In the genomic region with DNA sequence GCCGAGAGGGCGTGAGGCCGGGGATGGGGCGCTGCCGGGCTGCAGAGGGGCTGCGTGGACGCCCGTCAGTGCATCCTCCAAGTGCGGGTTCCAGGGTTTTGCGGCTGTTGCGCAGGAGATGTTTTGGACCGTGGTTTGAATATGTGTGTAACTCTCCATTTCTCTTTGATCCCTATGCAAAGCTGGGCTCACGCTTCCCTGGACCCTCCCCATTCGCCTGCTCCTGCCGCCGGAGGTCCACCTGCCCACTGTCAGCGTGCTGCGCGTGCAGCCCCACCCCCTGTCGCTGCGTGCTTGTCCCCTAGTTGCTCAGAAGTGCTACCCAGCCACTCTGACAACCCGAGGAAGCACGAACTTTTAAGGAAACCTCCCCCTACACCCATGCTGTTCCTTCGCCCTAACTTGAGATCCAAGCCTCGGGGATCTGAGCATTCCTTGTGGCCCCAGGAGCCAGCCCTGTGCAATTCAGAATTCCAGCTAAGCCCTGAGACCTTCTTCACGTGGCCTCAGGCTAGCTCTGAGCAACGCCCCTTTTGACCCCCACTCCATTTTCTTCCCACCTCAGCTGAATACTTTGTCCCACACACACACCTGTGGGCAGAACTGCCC, we compare ENCODE assay signal across 8 mouse cellular contexts. TPM values are rescaled to one million over a fixed set of nuclear protein-coding genes. Genes with fewer than 3 reads are reported as not detected.
DNase-seq lines count a peak whose midpoint lies in the region; ATAC-seq and TF ChIP-seq lines count a peak whose summit lies in the region.

No protein-coding gene starts in this region.

- peaks cover 9% of the 10 kb centered on the region; the same call in 1 of the 2 replicates for H3K27me3 ChIP-seq in spleen, adult 2 months (ENCODE audit: control insufficient read depth, insufficient read depth, low read length)
- peaks cover 24% of the 10 kb centered on the region for H3K27me3 ChIP-seq in limb, embryonic 14.5 days (ENCODE audit: control insufficient read depth, insufficient read depth, low read length)
- H3K27me3 ChIP-seq in stomach, postnatal 0 days (ENCODE audit: control insufficient read depth, insufficient read depth, low read length), result no peaks in the 10 kb centered on the region

- H3K4me1 ChIP-seq in spleen, adult 2 months (ENCODE audit: control insufficient read depth, insufficient read depth, insufficient read length), result peaks cover 15% of the 10 kb centered on the region
- H3K4me1 ChIP-seq in limb, embryonic 14.5 days (ENCODE audit: control insufficient read depth, insufficient read depth, low read length), result peaks cover 8% of the 10 kb centered on the region; the same call in 1 of the 2 replicates
- H3K4me1 ChIP-seq in stomach, postnatal 0 days (replicated peaks; ENCODE audit: control insufficient read depth, insufficient read depth), result no peaks in the 10 kb centered on the region

- DNase-seq in frontal cortex, postnatal 25 days (ENCODE audit: low spot score in 2 of 2), result no peak
- no peak for DNase-seq in spleen, adult 2 months (ENCODE audit: low read depth in 1 of 2, low spot score in 2 of 2)
- no peak for DNase-seq in spleen, adult 12 weeks (ENCODE audit: low spot score)
- no peak for DNase-seq in limb, embryonic 14.5 days (ENCODE audit: low spot score)
- DNase-seq in stomach, postnatal 0 days (ENCODE audit: low spot score), result no peak
- DNase-seq in thymus, postnatal 14 days, result no peak
- no peak for DNase-seq in cerebellum, adult 11 months

- no peak overlapping the region for H3K27ac ChIP-seq in spleen, adult 2 months (ENCODE audit: insufficient read depth, low read length)
- H3K27ac ChIP-seq in limb, embryonic 14.5 days (replicated peaks; ENCODE audit: low read depth, low read length), result no peak overlapping the region
- H3K27ac ChIP-seq in stomach, postnatal 0 days (replicated peaks), result no peak overlapping the region

- peak overlapping the region; percentile 96 for H3K4me2 ChIP-seq in limb, embryonic 14.5 days (replicated peaks; ENCODE audit: low read depth, low read length, severe bottlenecking)
- peak overlapping the region; percentile 98 for H3K4me2 ChIP-seq in stomach, postnatal 0 days (replicated peaks; ENCODE audit: low read depth)

- 14% methylated on average over 27 of the region's 27 CpGs for WGBS in spleen, adult 2 months
- WGBS in limb, embryonic 14.5 days, result 1% methylated on average over 27 of the region's 27 CpGs
- WGBS in stomach, postnatal 0 days, result 3% methylated on average over 27 of the region's 27 CpGs

- TF ChIP-seq EP300 in stomach, postnatal 0 days (optimal IDR thresholded peaks at IDR 0.05), result no peak

- H3K9ac ChIP-seq in limb, embryonic 14.5 days (ENCODE audit: low read depth, low read length, severe bottlenecking), result peak overlapping the region; percentile 57
- peak overlapping the region; percentile 64 for H3K9ac ChIP-seq in stomach, postnatal 0 days (ENCODE audit: low read length)

- H3K36me3 ChIP-seq in spleen, adult 2 months (ENCODE audit: control insufficient read depth, insufficient read depth, low read length), result no peaks in the 10 kb centered on the region
- H3K36me3 ChIP-seq in limb, embryonic 14.5 days (ENCODE audit: control insufficient read depth, insufficient read depth, low read length), result no peaks in the 10 kb centered on the region
- H3K36me3 ChIP-seq in stomach, postnatal 0 days (ENCODE audit: control insufficient read depth, insufficient read depth, low read length), result no peaks in the 10 kb centered on the region

- TF ChIP-seq POLR2A in spleen, adult 2 months (IDR thresholded peaks at IDR 0.05; ENCODE audit: low read depth, low read length), result no peak
- no peak for TF ChIP-seq POLR2A in limb, embryonic 14.5 days (IDR thresholded peaks at IDR 0.05; ENCODE audit: borderline replicate concordance, extremely low read depth, insufficient read depth, insufficient read length)

- H3K4me3 ChIP-seq in spleen, adult 2 months (ENCODE audit: extremely low read depth, insufficient read depth, insufficient read length), result peak overlapping the region; percentile 58; the same call in 1 of the 2 replicates
- peak overlapping the region; percentile 62 for H3K4me3 ChIP-seq in limb, embryonic 14.5 days (replicated peaks; ENCODE audit: low read length)
- H3K4me3 ChIP-seq in stomach, postnatal 0 days (ENCODE audit: low read depth, low read length), result peak overlapping the region; percentile 59

- no peak for TF ChIP-seq CTCF in spleen, adult 2 months (IDR thresholded peaks at IDR 0.05; ENCODE audit: extremely low read depth, insufficient read depth, insufficient read length, insufficient replicate concordance)
- no peak for TF ChIP-seq CTCF in stomach, postnatal 0 days (IDR thresholded peaks at IDR 0.05; ENCODE audit: low read depth)

- no peaks in the 10 kb centered on the region for H3K9me3 ChIP-seq in limb, embryonic 14.5 days (ENCODE audit: control insufficient read depth, low read length)
- H3K9me3 ChIP-seq in stomach, postnatal 0 days (ENCODE audit: control insufficient read depth, low read length), result no peaks in the 10 kb centered on the region

- 0 out of 2 replicates have a peak, but pooled peaks have one; percentile 3 for ATAC-seq in frontal cortex, adult (ENCODE audit: low TSS enrichment)
- ATAC-seq in limb, embryonic 14.5 days (ENCODE audit: low FRiP score, low read depth), result no peak
- ATAC-seq in stomach, postnatal 0 days (ENCODE audit: low FRiP score, low TSS enrichment), result no peak

RNA-seq across cellular contexts. Expression of a gene that starts 0.8 kb away (rescaled TPM):
- 0.20 and 0.22 TPM in 2 replicates for polyA plus RNA-seq in spleen, adult 2 months (2012; rRNA removed)
- 1.4 TPM in 2 replicates for polyA plus RNA-seq in limb, embryonic 14.5 days (2012; rRNA removed)
- 0.91 and 1.4 TPM in 2 replicates for polyA plus RNA-seq in limb, embryonic 14.5 days (2014; fragmentation: Nextera tagmentation; extraction: Ambion mirVana)
- 2.8 and 4.2 TPM in 2 replicates for polyA plus RNA-seq in stomach, postnatal 0 days (2015; fragmentation: Nextera tagmentation; extraction: Ambion mirVana)

RNA-seq across cellular contexts. Expression of a gene that starts 13.8 kb away (rescaled TPM):
- 0.66 TPM in 1 of 2 replicates, not detected in the other for polyA plus RNA-seq in spleen, adult 2 months (2012; rRNA removed)
- polyA plus RNA-seq in limb, embryonic 14.5 days (2012; rRNA removed), result 0.58 and 2.8 TPM in 2 replicates
- polyA plus RNA-seq in limb, embryonic 14.5 days (2014; fragmentation: Nextera tagmentation; extraction: Ambion mirVana), result 0.48 TPM in 1 of 2 replicates, not detected in the other
- polyA plus RNA-seq in stomach, postnatal 0 days (2015; fragmentation: Nextera tagmentation; extraction: Ambion mirVana), result 2.9 and 6.1 TPM in 2 replicates

RNA-seq across cellular contexts. Expression of a gene that starts 42.5 kb away (rescaled TPM):
- polyA plus RNA-seq in spleen, adult 2 months (2012; rRNA removed), result not detected in 2 replicates
- not detected in 2 replicates for polyA plus RNA-seq in limb, embryonic 14.5 days (2012; rRNA removed)
- polyA plus RNA-seq in limb, embryonic 14.5 days (2014; fragmentation: Nextera tagmentation; extraction: Ambion mirVana), result not detected in 2 replicates
- not detected in 2 replicates for polyA plus RNA-seq in stomach, postnatal 0 days (2015; fragmentation: Nextera tagmentation; extraction: Ambion mirVana)

RNA-seq across cellular contexts. Expression of a gene that starts 54.5 kb away (rescaled TPM):
- polyA plus RNA-seq in spleen, adult 2 months (2012; rRNA removed), result 0.12 TPM in 1 of 2 replicates, not detected in the other
- not detected in 2 replicates for polyA plus RNA-seq in limb, embryonic 14.5 days (2012; rRNA removed)
- polyA plus RNA-seq in limb, embryonic 14.5 days (2014; fragmentation: Nextera tagmentation; extraction: Ambion mirVana), result not detected in 2 replicates
- polyA plus RNA-seq in stomach, postnatal 0 days (2015; fragmentation: Nextera tagmentation; extraction: Ambion mirVana), result 7.6 and 10.8 TPM in 2 replicates
